Mouse (Mus musculus) kidney, adult 9 months (tissue): ENCODE measurements at regions not wholly inside any gene's neighbourhood (a gene's known extent, or its start where the extent isn't known, plus 50 kb on each side); places are given as distances from the start of the nearest gene placed in this dataset.

Source experiments
- DNase-seq: peaks from one replicate; pipeline ENCODE4 v3.0.0; 2022

- DNase-seq, result no peak
Measured at GRCm38 (mm10) chr9:82729646-82730045, 99.7 kb upstream of the Irak1bp1 start.

DNA sequence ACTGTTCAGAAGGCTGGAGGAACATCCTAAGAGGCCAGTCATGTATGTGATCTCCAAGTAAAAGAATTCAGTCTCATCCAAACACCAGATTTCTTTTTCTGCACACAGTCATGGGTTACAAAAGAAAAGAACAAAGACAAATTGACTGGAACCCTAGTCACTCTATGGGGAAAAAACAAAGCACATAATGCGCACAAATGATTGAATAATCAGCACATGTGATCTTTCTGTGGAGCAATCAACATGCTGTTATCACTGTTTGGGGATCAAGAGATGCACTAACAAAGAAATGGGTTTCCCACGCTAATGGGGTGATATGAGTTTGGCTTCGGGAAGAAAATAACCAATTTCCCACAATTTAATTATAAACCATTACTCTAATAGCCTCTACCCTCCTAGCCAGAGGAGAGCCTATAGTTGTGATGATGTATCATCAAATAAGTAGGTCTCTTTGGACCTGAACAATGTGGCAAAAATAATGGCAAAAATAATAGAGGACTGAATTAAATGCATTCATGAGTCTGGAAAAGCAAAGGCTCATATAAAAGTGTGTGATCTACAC is 96.2 kb upstream of the Irak1bp1 start:
- no peak for DNase-seq

DNA sequence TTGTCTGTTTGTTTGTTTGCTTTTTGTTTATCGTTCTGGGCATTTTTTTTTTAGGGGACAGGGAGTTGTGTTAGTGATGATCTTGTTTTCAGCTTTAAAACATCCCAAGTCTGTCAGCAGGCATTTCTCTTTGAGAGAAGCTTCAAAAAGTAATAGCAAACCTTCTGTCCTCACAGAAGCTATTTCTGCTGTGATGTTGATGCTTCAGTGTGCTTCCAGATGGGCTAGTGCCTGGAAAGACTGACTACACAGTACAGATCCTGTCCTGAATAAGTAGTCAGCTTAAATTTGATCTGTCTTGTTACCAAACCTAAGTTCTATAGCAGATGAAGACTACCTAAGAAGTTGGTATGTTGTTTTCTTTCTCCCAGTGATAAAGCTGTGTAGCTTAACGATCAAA is 94.4 kb upstream of the Irak1bp1 start:
- DNase-seq, result no peak

GRCm38 (mm10) chr9:82759979-82760378 is 69.4 kb upstream of the Irak1bp1 start:
- no peak for DNase-seq

DNA sequence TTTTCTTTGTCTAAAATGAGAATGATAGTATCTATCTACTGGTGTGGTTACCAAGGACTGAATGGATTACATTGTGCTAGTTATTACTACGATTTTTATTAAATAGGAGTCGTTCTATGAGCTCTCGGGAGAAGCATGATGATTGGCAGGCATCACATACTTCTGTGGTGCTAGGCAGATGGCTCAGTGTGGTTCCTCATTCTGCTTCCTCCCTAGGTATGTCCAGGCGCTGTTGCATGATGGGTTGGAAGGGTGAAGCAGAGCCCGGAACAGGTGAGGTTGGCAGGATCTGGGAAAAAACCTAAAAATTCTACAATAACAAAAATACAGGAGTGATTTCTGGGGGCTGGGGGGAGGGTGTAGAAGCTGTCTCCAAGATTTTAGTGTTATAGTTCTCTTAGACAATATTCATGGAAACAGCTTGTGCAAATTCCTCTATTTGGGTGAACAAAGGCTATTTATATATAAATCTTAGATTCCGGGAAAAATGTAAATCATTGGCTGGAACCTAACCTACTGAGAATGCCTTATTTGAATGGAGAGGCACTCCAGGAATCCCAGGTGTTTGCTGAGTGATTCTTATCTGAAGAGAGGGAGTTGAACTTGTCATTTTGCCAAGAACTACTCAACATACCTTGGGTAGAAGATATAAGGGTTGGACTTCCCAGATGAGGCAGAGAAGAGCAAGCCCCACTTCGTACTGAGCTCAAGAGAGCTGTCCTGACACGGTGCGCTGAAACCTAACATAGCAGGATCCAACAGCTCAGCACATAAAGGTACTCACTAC is 68.5 kb upstream of the Irak1bp1 start:
- no peak for DNase-seq

DNA sequence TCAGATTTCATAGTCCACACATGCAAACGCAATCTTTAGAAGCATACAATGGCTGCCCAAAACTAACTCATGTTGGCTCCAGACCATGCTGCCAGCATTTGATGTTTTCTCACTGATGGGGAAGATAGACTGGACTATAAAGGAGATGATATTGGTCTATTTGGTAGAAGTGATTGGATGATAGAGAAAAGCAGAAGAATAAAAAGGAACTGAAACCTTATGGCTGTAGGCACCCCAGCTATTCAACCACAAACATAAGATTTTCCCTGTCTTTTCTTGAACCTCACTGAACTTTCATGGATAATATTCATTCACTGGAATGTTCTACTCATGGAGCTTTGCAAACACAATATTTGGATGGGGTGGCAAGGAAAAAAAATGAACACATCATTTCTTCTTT is 65.7 kb upstream of the Irak1bp1 start:
- no peak for DNase-seq
